Mouse (Mus musculus) embryonic fibroblast, embryonic 13.5 days (primary cell): ENCODE data around the gene Olfr575. TPM values are rescaled to one million over a fixed set of nuclear protein-coding genes. Genes with fewer than 3 reads are reported as not detected.

Source experiments
- H3K27ac ChIP-seq: 2 replicates; pipeline ENCODE4 v1.5.1; 2012; ENCODE audit warnings: low read length, control low read depth, inconsistent platforms; ENCODE audit not compliant: insufficient read depth
- H3K4me1 ChIP-seq: 2 replicates; pipeline ENCODE4 v1.6.1; 2011; ENCODE audit warnings: low read length; ENCODE audit not compliant: control insufficient read depth, insufficient read depth
- H3K4me3 ChIP-seq: 2 replicates; pipeline ENCODE4 v1.5.1; 2011; ENCODE audit warnings: mild to moderate bottlenecking, control low read depth, low read length; ENCODE audit not compliant: insufficient read depth
- CTCF ChIP-seq: IDR thresholded peaks from 2 replicates; pipeline ENCODE4 v1.5.1; 2011; ENCODE audit warnings: mild to moderate bottlenecking, control low read depth, low read length, moderate library complexity, borderline replicate concordance; ENCODE audit not compliant: insufficient read depth
- POLR2A ChIP-seq: IDR thresholded peaks from 2 replicates; pipeline ENCODE4 v1.6.1; 2011; ENCODE audit warnings: low read depth, mild to moderate bottlenecking, control low read depth, low read length, moderate library complexity
- polyA plus RNA-seq: library from polyadenylated mRNA; stranded (reverse); fragments of >200 nt; gene quantifications from 2 replicates; pipeline ENCODE4 v1.2.4, GENCODE M21; 2011; ENCODE audit warnings: low read depth; ENCODE audit not compliant: missing spikeins, insufficient read length

Gene Olfr575
- polyA plus RNA-seq: not detected in 2 replicates

DNA sequence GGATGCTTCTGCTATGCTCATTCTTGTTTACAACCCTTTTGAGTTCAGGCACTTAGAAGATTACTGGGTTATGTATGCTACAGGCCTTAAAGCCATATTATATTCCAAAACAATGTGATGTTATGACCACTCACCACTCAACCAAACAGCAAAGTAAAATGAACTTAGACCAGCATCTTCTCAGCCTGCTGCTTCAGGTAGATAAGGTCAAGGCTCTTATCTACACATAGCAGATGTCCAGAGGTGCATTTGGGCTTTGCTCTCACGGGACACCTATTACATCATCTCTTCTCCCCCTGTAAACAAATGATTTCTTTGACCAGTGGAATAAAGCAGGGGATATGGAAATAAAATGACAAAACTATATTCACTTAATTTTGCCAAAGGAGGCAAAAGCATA lies at the start of gene Olfr575:
Olfr575 (minus strand) TSS at position 183 of the 400 bp plus-strand sequence.
- no peak for TF ChIP-seq POLR2A
- no peak for TF ChIP-seq CTCF
- H3K27ac ChIP-seq: no peak within 1 kb of the TSS
- no peaks in the 10 kb centered on the region for H3K4me1 ChIP-seq
- no peak within 1 kb of the TSS for H3K4me3 ChIP-seq

DNA sequence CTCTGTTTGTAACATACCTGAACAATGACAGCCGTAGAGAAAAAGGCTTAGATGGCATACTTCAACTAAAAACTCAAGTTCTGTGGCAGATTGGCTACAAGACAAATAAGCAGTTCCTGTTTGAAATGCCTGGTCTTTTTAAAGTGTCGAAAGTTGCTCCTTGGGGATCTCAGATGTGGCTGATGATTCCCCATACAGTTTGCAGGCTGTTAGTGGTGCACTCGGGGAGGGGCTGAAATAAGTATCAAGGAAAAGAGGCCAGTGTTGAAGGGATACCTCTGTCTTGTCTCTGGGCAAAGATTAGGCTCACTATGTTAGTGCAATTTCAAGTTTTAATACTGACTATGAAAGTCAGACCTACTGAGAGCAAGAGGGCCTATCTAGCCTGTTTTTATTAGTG lies 30.6 kb upstream of the Olfr575 start, which contains the start of gene Olfr578:
Olfr578 (minus strand) TSS at position 101 of the 400 bp plus-strand sequence.
- TF ChIP-seq CTCF (no peak), POLR2A (no peak)
- Histone ChIP-seq H3K27ac (no peak within 1 kb of the TSS), H3K4me1 (no peaks in the 10 kb centered on the region), H3K4me3 (no peak within 1 kb of the TSS)

DNA sequence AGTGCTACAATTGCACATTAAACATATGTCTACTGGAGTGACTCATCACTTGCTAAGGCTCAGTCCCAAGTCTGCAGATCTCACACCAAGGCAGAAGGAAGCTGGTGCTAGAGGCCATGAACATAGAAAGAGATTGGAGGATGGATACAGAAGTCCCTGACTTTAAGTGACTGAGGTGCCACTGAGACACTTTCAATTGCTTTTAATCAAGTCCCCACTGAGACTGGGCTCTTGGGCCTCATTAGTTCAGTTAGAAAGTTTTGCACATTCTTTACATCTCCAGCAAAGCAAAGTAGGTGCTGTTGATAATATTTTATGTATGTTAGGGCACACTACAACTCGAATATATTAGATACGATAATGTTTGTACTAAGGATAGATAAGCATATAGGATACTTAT lies 17.3 kb upstream of the Olfr575 start, which contains the start of gene Olfr577:
Olfr577 (minus strand) TSS at position 101 of the 400 bp plus-strand sequence.
- Histone ChIP-seq H3K27ac (no peak within 1 kb of the TSS), H3K4me1 (no peaks in the 10 kb centered on the region), H3K4me3 (no peak within 1 kb of the TSS)
- no peak for TF ChIP-seq POLR2A
- no peak for TF ChIP-seq CTCF

DNA sequence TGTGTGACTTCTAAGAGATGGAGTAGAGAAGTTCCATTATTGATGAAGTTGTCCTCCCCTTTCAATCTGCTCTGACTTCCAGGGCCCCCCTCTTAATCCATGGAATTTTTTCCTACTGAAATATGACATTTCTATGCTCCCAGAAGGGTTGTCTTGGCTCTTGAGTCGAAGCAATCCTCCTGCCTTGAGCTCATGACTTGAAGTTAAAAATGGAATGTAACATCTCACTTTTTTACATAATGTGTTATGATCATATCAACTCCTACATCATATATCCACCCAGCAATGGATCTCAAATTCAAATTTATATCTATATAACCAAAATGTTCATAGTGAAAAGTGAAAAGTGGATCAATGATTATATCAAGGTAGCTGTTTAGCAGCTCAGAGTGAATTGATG lies 15.8 kb upstream of the Olfr575 start:
- no peaks in the 10 kb centered on the region for H3K4me1 ChIP-seq
- H3K27ac ChIP-seq: no peak overlapping the region
- no peak overlapping the region for H3K4me3 ChIP-seq
- TF ChIP-seq CTCF: no peak
- no peak for TF ChIP-seq POLR2A

DNA sequence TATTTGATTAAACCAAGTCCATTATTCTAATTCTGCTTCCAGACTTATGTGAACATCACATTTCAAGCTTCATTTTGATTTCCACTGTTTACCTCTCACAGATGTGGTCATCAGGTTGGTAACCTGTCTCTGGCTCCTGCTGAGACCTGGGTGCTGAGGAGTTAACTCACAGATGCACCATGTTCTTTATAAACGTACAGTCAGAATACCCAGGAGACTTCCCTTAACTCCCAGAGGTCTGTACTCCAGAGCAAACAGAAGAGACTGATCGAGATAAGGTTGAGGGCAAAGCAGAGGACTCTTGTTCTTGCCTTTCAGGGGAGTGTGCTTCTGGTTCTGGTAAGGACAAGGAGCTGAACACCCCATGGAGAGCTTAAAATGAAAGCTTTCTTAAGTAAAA lies 3.8 kb upstream of the Olfr575 start, which contains the start of gene Olfr576:
Olfr576 (plus strand) TSS at position 301 of the 400 bp plus-strand sequence.
- Histone ChIP-seq H3K27ac (no peak within 1 kb of the TSS), H3K4me1 (no peaks in the 10 kb centered on the region), H3K4me3 (no peak within 1 kb of the TSS)
- TF ChIP-seq POLR2A (no peak), CTCF (no peak)

DNA sequence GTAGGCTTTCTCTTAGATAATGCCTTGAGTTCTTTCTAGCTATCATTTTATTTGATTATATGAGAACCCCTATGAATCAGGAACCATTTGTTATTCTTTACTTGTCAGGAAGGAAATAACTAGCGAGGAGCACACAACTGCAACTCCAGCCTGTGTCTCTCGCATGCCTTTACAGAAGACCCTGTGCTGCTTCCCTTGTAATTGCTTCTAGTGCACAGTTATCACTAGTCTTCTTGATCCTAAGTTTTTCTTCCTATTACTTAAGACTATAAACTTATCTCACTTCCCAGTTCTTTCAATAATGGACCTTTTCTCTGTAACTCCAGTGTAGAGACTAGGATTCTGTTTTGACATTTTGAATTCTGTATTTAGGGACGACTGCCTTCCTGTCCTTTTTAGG lies 438 bp downstream of the Olfr575 start:
- H3K4me1 ChIP-seq: no peaks in the 10 kb centered on the region
- H3K4me3 ChIP-seq: no peak overlapping the region
- H3K27ac ChIP-seq: no peak overlapping the region
- no peak for TF ChIP-seq POLR2A
- no peak for TF ChIP-seq CTCF

DNA sequence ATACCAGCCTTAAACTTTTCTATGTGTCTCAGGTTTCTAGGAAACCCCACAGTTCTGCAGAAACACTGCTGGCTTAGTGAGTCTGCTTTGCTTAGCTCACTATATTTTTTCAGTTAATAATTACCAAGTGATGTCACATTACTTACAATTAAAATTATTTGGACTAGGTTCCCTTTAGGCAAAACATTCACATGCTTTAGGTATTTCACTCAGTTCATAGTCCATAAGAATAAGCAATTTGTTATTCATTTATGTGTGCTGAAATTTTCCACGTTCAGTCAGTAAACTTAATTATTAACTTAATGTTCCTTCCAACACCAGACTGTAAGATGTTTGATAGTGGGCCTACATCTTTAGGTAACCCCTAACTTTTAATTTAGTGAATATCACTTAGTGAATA lies 7.8 kb downstream of the Olfr575 start:
- Histone ChIP-seq H3K4me1 (no peaks in the 10 kb centered on the region), H3K4me3 (no peak overlapping the region), H3K27ac (no peak overlapping the region)
- TF ChIP-seq POLR2A (no peak), CTCF (no peak)

DNA sequence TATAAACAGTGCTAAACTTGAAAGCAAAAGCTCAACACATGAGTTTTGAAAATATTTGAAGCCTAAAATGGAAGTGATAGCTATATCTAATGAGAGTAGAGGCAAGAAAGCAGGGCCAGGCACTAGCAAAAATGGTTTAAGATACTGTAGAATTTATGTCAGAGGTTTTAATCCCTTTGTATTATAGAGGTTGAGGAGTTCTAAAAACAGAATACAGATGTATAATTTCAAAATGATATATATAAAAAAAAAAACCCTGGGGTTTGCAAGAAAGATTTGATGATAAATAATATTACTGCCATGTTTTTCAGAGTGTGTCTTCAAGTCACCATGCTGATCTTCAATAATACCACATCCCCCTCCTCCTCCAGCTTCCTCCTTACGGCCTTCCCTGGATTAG lies 10.4 kb downstream of the Olfr575 start, which contains the start of gene Olfr574:
Olfr574 (plus strand) TSS at position 301 of the 400 bp plus-strand sequence.
- TF ChIP-seq CTCF (no peak), POLR2A (no peak)
- H3K27ac ChIP-seq: no peak within 1 kb of the TSS
- no peaks in the 10 kb centered on the region for H3K4me1 ChIP-seq
- no peak within 1 kb of the TSS for H3K4me3 ChIP-seq

DNA sequence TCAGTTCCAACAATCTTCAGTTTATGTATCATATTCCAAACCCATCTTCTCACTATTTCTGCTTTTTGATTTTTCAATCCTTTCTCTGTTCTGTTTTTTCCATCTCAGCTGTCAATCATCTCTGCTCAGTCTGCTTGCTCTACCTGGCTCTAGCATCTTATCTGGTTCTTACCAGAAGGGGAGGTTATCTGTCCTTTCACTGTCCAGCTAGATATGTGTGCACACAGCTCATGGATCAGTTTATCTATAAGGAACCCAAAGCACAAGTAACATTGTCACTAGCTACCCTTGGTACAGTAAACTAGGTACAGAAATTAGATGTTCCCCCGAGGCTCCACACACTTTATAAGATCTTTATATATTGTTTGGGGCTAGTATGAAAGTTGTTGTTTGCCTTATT lies 15.2 kb downstream of the Olfr575 start:
- Histone ChIP-seq H3K4me3 (no peak overlapping the region), H3K27ac (no peak overlapping the region), H3K4me1 (no peaks in the 10 kb centered on the region)
- TF ChIP-seq CTCF (no peak), POLR2A (no peak)

DNA sequence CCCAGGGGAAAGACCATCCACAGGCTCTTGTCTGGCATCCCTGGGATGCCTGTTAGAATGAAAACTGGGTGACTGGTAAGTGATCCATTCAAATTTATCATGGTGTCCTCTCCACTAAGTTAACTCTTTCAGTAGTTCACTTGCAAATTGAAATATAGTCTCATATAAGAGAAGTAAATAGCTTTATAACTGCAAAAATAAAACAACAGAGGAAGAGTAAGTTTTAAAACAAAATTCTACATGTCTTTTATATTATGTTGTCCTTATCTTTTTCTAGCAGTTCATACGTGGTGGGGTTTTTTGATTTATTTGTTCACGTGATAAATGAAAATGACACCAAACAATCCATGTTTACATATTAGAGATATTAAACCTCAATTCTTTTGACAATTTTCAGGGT lies 16.1 kb downstream of the Olfr575 start, which contains the start of gene Olfr573-ps1:
Olfr573-ps1 (minus strand) TSS at position 101 of the 400 bp plus-strand sequence.
- TF ChIP-seq POLR2A (no peak), CTCF (no peak)
- no peak within 1 kb of the TSS for H3K27ac ChIP-seq
- H3K4me3 ChIP-seq: no peak within 1 kb of the TSS
- no peaks in the 10 kb centered on the region for H3K4me1 ChIP-seq
